Mouse (Mus musculus) urinary bladder, adult 18-20 months (tissue): Measurements from ENCODE around the gene Cacng7.
"Not testable (repeated sequence)": the region's sequence is repeated elsewhere in the genome, so short reads cannot be mapped to it uniquely, and the experiment has no call there.

Source experiments
- DNase-seq, 2 experiments: peaks; one replicate each; pipeline ENCODE4 v3.0.0; 2022; ENCODE audit warnings: low spot score in 2 of 2, mixed read lengths in 2 of 2

The Cacng7 gene

DNA sequence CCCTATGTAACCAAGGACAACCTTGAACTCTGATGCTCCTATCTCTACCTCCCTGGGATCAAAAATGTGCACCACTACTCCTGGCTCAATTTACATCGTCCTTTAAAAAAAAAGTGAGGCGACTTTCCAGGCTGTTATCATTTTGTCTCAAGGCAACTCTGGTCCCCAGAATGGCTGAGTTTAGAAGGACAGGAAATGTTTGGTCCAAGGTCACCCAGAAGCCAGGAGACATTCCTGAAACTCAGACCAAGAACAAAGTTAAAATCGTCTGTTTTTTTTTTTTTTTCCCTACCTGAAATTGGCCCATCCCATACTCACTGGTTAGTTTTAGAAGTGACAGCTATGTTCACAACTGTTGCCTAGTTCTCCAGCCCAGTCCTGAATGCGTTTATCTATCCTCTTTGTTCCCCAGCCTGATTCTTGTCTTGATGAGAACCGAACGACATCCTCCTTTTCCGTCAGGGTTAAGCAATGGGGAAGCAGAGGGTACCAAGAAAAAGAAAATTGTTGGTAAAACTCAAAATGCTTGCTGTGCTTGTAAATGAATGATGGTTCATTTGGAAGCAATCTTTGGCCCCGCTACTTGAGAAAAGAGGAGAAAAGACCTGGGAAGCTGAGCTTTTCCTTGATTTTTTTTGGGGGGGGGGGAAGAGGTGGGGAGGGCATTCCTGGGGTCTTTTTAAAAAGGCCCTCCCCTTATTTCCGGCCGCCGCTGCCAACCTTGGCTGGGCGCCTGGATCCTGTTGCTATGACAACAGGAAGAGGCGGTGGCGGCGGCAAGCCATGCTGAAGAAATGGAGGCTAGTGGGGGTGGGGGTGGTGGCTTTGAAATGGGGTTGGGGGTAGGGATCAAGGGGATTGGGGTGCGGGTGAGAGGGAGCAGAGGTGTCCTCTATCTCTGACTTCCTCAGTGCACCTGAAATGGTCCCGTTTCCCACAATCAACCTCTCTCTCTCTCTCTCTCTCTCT is 57.0 kb downstream of the Cacng7 start:
- DNase-seq: no peak

GRCm38 (mm10) chr7:3390413-3391080 is 57.8 kb downstream of the Cacng7 start, which contains the start of gene Cacng8:
Cacng8 (plus strand) TSS chr7:3390683.
- no peak for DNase-seq

- DNase-seq: no peak
Observed at GRCm38 (mm10) chr7:3391081-3391451, 58.3 kb downstream of the Cacng7 start.

DNA sequence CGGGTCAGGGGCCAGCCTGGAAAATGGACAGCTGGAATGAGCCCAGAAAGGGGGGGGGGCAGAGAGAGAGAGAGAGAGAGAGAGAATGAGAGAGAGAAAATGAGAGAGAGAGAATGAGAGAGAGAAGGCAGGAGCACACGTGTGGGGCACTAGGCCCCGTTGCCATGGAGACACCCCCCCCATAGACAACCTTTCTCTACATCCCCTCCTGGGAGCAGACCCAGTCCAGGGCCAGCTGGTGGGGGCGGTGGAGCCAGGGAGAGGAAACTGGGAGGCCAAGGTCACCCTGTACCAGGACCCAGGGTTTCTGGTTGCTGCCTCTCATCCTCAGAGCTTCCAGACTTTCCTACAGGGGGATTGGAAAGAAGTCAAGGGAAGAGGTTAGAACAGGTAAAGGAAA is 59.1 kb downstream of the Cacng7 start:
- DNase-seq: no peak

DNA sequence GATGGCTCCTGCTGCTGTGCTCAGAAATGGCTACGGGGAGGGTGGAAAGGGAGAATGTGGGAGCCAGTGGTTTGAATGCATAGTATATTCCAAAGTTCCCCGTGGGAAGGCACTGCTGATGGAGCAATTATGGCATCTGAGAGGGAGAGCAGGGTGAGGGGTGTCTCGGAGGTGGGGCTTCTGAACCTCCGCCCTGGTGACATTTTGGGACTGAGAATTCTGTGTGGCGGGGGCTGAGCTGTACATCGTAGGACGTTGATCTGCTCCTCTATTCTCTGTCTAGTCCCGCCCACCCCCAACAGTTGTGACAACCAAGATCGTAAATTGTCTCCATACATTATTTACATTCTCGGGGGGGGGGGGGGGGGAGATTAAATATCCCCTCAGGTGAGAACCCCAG is 64.6 kb downstream of the Cacng7 start:
- DNase-seq: no peak

- no peak for DNase-seq
Observed at GRCm38 (mm10) chr7:3397797-3398196, 65.0 kb downstream of the Cacng7 start.

DNA sequence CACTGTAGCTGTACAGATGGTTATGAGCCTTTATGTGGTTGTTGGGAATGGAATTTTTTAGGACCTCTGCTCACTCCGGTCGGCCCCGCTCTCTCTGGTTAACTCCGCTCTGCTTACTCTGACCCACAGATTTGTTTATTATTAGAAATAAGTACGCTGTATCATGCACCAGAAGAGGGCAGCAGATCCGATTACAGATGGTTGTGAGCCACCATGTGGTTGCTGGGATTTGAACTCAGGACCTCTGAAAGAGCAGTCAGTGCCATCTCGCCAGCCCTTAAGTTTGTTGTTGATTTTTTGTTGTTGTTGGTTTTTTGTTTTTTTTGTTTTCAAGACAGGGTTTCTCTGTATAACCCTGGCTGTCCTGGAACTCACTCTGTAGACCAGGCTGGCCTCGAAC is 65.6 kb downstream of the Cacng7 start:
- not testable (repeated sequence) for DNase-seq

DNA sequence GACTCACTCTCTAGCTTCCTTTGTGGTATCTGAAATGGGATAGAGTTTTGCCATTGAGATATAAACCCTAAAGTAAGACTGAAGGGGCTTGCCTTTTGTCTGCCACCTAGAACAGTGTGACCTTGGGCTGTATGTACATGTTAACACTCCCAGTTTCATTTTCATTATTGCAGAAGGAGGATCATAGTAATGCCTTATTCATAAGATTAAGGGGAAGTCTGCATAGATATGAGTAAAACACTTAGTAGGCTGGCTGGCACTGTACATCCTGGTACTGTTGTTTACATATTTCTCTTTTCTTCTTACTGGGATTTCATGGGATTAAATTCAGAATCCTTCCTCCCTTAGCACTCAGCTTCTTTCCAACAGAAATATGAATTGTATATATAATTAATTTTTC is 67.2 kb downstream of the Cacng7 start:
- DNase-seq: no peak

DNA sequence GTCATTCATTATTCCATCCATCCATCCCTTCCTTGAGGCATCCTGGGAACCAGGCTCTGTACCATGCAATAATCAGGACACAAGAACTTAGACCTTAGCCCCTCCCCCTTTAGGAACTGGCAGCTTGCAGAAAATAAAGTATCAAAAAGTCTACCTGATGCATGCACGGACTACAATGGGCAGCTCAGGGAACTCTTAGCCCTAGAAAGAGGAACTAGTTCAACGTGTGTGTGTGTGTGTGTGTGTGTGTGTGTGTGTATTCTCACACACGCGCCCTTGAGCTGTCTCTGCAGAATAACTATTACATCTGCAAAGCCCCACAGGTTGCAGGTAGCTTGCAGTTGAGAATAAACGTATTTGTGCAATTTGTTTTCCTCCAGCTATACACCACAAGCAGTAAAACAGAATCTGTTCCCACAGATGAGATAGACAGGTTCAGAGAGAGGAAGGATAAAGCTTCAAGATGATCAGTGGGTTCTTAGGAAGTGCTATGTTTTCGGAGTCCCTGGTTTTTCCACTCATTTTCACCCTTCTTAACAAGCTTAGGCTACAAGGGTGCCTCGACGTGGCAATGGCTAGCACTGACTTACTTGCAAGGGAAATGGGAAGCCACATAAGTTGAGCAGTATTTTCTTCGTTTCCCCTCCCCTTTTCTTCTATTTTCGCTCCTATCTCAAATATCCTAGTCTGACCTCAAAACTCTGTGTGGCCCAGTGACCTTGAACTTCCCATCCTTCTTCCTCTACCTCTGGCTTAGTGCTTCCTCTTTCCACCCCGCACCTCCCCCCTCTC is 77.2 kb downstream of the Cacng7 start:
- no peak for DNase-seq

- peak in 1 of 2 experiments; percentile 3 for DNase-seq
Observed at GRCm38 (mm10) chr7:3411160-3411941, 78.6 kb downstream of the Cacng7 start.

DNA sequence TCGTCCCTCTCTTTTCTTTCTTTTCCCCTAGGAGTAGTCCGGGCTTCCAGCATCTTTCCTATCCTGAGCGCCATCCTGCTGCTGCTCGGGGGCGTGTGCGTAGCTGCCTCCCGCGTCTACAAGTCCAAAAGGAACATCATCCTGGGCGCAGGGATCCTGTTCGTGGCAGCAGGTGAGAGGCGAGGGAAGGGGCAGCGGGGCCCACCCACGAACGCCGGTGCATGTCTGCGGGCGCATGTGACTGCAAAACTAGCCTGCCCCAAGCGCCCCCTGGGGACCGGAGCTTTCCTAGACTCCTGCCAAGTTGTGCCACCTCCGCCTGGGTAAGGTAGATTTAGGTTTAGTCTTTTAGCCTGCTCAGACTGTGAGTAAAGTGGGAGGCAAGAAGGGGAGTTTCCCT is 79.3 kb downstream of the Cacng7 start:
- no peak for DNase-seq

GRCm38 (mm10) chr7:3414888-3415287 is 82.1 kb downstream of the Cacng7 start:
- DNase-seq: peak in 1 of 2 experiments; percentile 32

- peak; percentile 4 to 16 for DNase-seq
Observed at GRCm38 (mm10) chr7:3415378-3415777, 82.6 kb downstream of the Cacng7 start.
